Mouse (Mus musculus) CD8-positive naive resting alpha-beta T cell, adult 57 days (primary cell): ENCODE measurements around the gene Kcnq1. TPM values are rescaled to one million over a fixed set of nuclear protein-coding genes. Genes with fewer than 3 reads are reported as not detected.

Experiments
- total RNA-seq: library from RNA; stranded (reverse); gene quantifications from one replicate; pipeline ENCODE4 v1.2.4, GENCODE M21; 2023

Kcnq1 gene
- total RNA-seq, result not detected

DNA sequence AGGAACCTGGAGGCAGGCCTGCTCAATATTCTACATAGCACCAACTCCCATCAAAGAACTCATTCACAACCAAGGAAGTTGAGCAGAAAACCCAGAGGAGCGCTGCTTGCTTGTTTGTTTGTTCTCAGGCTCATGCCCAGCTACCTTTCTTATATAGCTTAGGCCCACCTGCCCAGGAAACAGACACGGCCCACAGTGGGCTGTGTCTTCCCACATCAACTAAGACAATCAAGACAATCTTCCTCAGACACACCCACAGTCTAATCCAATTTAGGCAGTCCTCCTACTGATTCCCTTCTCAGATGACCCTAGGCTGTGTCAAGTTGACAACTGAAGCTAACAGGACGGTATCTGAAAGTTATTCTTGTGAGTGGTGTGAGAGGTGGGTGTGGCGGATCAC is at the start of gene Kcnq1:
TSS of gene Kcnq1 (plus strand) at position 301 of the 400 bp plus-strand sequence.

DNA sequence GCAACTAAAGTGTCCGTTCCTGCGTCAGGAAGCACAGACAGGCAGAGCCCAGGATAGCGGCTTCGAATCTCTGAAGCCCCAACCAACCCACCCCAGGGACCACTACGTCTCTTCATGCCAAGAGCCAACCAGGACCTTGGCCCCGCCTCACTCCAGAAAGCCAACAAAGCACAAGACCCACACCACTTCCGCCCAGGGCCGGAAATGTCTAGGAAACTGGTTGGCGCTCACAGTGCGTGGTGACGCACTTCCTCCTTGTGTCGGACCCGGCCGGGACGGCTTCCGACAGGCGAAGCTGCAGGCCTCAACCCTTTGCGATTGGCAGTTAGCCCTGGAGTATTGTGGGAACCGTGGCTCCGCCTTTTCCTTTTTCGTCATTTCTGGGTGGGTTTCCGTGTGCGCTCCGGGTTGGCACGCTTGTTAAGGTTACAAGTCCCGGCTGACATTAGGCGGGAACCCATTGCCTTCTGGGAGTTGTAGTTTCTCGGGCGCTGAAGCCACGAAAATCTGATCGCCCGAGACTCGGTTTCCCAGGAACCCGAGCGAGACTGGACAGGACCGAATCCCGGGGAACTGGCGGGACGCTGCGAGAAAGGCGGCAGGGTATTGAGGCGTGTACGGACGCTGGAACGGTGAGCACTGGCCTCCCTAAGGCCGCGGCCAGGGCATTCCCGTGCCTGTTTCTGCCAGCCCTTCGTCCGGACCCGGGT is 37.1 kb upstream of the Kcnq1 start, which contains the start of gene Tssc4:
TSS of gene Tssc4 (plus strand) at position 368 of the 710 bp plus-strand sequence.

DNA sequence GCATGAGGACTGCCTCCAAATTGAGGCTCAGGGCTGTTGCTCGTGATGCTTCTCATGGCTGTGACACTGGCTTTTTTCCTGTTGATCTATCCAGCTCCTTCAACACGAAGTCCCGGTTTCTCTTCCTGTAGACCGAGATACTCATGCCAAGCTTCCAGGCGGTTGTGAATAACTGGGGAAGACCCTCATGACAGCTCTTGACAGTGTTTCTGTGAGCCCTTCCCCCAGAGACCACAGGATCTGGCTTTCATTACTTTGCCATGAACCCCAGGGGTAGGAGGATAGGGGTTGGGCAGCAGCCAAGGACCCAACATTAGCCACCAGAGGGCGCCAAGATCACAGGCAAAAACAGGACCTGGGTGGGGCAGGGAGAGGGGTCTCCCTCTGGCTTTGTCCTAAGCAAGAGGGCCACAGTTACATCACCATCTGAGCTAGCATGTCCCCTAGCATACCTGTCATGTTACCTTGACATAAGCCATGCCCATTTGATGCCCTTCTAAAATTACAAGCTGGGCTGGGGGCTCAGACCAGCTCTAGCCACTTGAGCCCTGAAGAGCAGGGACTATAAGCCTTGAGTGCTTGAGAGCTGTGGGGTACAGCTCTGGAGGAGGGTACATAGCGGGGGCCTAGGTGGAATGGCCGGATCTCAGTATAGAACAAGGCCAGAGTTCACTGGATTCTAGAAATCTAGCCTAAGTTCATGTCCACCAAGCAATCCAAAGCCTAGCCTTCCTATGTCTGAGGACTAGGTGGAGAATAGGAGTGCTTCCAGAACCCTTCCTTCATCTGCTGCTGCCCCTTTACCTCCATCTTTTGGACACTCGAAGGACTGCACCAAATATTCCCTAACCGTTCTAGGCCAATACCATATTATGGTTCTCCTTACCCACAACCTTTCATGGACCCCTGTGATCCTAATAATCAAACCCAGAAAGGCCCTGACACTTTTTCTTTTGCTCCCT is 11.3 kb upstream of the Kcnq1 start, which contains the start of gene Trpm5:
TSS of gene Trpm5 (minus strand) at position 51 of the 962 bp plus-strand sequence.

DNA sequence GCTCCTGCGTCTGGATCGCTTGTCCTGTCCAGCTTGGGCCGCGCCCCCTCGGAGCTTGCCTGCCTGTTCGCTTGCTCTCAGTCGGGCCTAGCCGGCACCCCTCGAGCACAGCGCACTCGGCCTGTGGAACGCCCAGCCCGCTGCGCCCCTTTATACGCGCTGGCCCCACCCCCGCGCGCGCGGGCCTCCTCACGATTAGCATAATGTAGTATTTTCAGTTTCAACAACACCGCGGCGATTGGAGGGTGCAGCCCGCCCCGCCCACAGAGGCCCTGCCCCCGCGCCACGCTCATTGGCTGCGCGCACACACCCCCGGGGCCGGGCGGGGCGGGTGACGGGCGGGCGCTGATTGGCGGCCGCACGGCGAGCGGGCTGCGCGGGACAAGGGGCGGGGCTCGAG is 354.7 kb downstream of the Kcnq1 start, which contains the start of gene Cdkn1c:
TSS of gene Cdkn1c (minus strand) at position 177 of the 400 bp plus-strand sequence.

DNA sequence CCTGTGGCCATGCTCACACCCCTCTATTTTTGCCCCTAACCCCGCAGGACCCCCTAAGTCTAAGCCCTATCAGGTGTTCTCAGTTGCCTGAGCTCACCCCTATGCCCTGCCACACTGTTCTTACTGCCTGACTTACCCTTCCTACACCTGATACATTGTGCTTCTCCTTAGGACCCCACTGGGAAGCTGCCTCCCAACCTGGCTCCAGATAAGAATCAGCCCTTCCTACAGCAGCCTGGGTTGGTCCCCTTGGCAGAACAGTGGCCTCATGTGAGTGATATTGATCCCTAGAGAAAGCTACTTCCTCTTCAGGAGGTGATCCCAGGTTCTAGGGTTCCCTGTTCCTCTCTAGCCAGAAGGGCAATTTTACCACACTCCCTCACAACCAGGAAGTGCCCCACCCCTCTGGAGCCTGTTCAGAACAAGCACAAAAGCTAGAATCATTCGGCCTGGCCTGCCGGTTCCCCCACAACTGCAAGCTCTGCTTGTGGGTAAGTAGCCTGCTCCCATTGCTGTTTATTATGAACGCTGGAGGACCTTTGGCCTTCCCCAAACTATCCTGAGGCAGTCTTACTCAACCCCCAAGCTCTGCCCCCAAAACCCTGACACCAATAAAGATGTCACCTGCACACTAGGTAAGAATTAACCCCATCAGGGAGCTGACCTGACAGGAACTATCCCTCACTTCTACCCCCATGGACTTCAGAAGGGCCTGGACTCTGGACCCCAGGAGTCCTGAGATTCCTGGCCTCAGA is 367.4 kb downstream of the Kcnq1 start, which contains the start of gene Slc22a18:
TSS of gene Slc22a18 (plus strand) at position 390 of the 755 bp plus-strand sequence.

Other genes with a start within 250 kb of the Kcnq1 start
- gene Th, start 175.2 kb upstream of the Kcnq1 start, total RNA-seq, result not detected
- gene Ascl2, start 137.1 kb upstream of the Kcnq1 start, total RNA-seq, result not detected
- 69.8 TPM for gene Tspan32, start 101.3 kb upstream of the Kcnq1 start, total RNA-seq
- 21.9 TPM for gene Cd81, start 53.6 kb upstream of the Kcnq1 start, total RNA-seq
- gene Tssc4, start 37.1 kb upstream of the Kcnq1 start, total RNA-seq, result 13.5 TPM
- gene Trpm5, start 11.7 kb upstream of the Kcnq1 start, total RNA-seq, result 0.28 TPM